Mouse (Mus musculus): ENCODE measurements at regions not wholly inside any gene's neighbourhood (a gene's known extent, or its start where the extent isn't known, plus 50 kb on each side); places are given as distances from the start of the nearest gene placed in this dataset.

DNA sequence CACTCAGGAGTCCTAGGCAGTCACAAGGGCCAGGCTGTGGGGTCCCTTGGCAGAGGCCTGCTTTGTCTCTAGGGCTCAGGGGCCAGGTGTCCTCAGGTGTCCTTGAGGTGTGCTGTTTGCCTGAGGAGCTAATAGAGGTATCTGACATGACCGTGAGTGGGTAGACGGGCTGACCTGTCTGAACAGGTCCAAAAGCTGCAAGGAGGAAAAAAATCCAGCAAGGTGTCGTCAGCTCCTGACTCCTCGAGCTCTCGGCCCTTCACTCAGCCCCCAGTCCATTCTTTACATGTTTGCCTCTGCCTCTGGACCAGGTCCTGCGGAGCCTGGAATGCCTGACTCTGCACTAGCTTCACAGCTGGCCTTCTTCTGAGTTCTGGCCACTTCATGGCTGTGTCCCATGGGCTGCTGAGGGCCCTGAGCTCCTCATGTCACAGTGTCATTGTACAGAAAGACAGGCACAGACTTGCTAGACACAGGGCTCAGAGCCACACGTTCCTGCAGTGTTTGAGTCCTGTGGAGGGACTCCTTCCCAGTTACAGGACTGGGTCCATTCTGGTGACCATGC is 51.9 kb upstream of the Haao start:
- no peak for DNase-seq (ENCODE audit: low spot score in 2 of 2)

DNA sequence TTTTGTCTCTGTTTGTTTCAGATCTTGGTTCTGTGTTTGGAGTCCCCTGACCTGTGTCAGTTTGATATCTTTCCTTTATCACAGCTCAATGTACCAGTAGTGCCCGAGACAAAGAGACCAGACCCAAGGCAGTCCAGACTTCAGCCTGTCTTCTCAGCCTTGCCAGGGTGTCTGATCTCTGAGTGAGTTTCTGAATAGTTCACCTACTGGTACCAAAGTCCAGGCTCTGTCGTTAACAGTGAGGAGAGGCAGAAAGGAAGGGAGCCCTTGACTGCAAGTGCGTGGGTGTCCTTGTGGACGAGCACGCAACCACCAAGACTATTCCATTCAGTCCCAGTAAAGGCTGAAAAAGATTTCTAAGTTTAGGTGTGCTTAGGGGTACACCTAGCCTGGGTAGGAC is 50.8 kb upstream of the Haao start:
- DNase-seq (ENCODE audit: low spot score in 2 of 2) = no peak

Data from layer of hippocampus, adult 8-10 months (tissue).